Mouse (Mus musculus) midbrain, embryonic 10.5 days (tissue): ENCODE measurements around the gene Cdkal1. TPM values are rescaled to one million over a fixed set of nuclear protein-coding genes. Genes with fewer than 3 reads are reported as not detected.

Experiments
- DNase-seq: peaks from one replicate; pipeline ENCODE4 v3.0.0-alpha.2; 2017; ENCODE audit warnings: low spot score
- H3K27ac ChIP-seq: fragments of 300-500 bp; sonication (generic); replicated peaks from 2 replicates; pipeline ENCODE4 v1.5.1; 2016; ENCODE audit warnings: mild to moderate bottlenecking
- H3K27me3 ChIP-seq: fragments of 300-500 bp; sonication (generic); 2 replicates; pipeline ENCODE4 v1.6.1; 2016; ENCODE audit warnings: low read depth, mild to moderate bottlenecking; ENCODE audit not compliant: poor library complexity, severe bottlenecking
- H3K36me3 ChIP-seq: fragments of 300-500 bp; sonication (generic); 2 replicates; pipeline ENCODE4 v1.6.1; 2016; ENCODE audit warnings: mild to moderate bottlenecking, moderate library complexity
- H3K4me1 ChIP-seq: fragments of 300-500 bp; sonication (generic); 2 replicates; pipeline ENCODE4 v1.6.1; 2016
- H3K4me3 ChIP-seq: fragments of 300-500 bp; sonication (generic); 2 replicates; pipeline ENCODE4 v1.5.1; 2016; ENCODE audit warnings: mild to moderate bottlenecking, moderate library complexity
- H3K9me3 ChIP-seq: fragments of 300-500 bp; sonication (generic); replicated peaks from 2 replicates; pipeline ENCODE4 v1.6.1; 2016; ENCODE audit warnings: mild to moderate bottlenecking
- WGBS: fragments of 180-500 bp; shearing (Covaris S2); methylation state at CpG from one replicate; pipeline ENCODE4 v1.1.7; 2016; 5-methylcytosine and 5-hydroxymethylcytosine counted together
- polyA plus RNA-seq: library from polyadenylated mRNA; unstranded; fragments of >200 nt; fragmentation: Nextera tagmentation; extraction: Ambion mirVana; gene quantifications from 2 replicates; pipeline ENCODE4 v1.2.1, GENCODE M21; 2016

Cdkal1 gene
- polyA plus RNA-seq, 1 experiment from 2014 or later: 32.7 TPM

DNA sequence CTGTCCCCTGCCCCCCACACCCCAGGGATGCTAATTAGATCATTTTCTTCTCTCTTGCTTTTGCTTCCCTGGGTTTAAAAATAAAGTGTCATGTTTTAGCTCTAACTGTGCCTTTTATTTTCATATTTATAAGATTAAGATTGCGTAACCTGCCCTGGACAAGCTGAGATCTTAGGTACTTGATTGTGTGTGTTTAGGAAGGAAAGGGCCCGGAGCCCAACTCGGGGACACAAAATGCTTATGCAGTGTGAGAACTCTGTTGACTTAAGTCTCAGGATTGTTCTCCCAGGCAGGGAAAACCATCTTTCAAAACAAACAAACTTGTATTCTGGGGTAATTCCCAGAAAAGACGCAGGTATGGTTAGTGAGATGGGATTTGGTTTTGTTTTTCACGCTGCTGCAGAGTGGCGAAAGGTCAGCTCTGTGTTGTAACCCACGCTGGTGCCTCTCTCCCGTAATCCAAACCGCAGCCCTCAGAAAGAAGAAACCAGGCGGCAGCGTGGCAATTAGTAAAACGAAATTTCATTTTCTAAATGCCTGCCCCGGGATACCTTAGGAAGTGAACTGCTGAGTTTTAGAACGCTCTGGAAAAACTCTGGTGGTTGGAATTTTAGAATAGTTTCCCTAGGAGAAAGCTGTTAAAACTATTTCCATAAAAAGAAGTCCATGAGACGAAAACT is 690.5 kb downstream of the Cdkal1 start:
- H3K4me1 ChIP-seq: peaks cover 13% of the 10 kb centered on the region
- H3K27ac ChIP-seq: no peak overlapping the region
- H3K9me3 ChIP-seq: no peaks in the 10 kb centered on the region
- no peaks in the 10 kb centered on the region for H3K36me3 ChIP-seq
- WGBS: 58% methylated on average over 15 of the region's 15 CpGs
- H3K4me3 ChIP-seq: no peak overlapping the region
- no peak for DNase-seq
- no peaks in the 10 kb centered on the region for H3K27me3 ChIP-seq

DNA sequence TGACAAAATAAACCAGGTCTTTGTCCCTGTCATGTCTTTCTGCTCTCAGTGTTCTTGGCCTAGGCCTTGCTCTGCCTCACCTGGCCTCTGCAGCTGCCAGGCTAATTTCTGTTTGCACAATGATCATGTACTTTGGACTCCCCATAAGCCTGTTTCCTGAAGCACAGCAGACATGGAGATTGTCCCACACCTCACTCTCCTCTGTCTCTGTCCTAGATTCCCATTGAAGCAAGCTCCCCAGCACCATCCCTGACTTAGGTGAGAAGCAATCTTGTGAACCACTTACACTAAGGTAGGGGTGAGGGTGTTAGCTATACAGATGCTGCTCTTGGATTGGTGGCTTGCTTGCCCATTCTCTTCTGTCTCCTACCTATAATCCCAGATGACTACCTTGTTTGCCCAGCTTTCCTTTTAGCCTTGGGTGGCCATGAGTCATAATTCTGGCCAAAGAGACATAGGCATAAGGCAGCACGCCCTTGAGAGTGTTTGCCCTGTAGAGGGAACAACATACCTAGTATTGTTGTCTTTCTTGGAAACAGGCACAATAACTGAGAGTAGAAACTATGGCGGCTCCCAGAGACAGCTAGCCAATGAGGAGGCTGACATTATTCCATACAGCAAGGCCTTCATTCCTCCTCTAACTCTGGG is 692.5 kb downstream of the Cdkal1 start:
- H3K27me3 ChIP-seq: no peaks in the 10 kb centered on the region
- no peaks in the 10 kb centered on the region for H3K36me3 ChIP-seq
- H3K9me3 ChIP-seq: no peaks in the 10 kb centered on the region
- H3K4me3 ChIP-seq: no peak overlapping the region
- H3K4me1 ChIP-seq: peaks cover 13% of the 10 kb centered on the region
- WGBS: 94% methylated on average over 2 of the region's 2 CpGs
- DNase-seq: no peak
- no peak overlapping the region for H3K27ac ChIP-seq

DNA sequence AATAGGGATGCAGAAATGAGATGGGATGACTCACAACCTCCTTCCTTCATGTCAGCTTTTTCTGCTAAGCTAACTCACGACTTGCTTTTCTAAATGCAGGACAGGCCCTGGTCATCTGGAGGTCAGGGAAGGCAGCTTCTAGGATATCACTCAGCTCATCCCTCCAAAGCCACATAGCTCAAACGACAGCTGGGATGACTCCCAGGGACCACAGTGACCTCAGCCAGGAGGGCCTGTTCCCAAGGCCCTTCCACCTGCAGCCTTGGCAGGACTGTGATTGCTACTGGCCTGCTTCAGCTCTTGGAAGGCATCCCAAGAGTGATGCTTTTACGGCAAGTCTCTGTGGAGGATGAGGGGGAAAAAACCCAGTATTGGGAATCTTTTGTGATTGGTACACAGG is 693.0 kb downstream of the Cdkal1 start:
- Histone ChIP-seq H3K27me3 (no peaks in the 10 kb centered on the region), H3K4me3 (no peak overlapping the region), H3K4me1 (peaks cover 13% of the 10 kb centered on the region), H3K27ac (0 out of 2 replicates have a peak overlapping the region, but pooled peaks have one; percentile 9), H3K9me3 (no peaks in the 10 kb centered on the region), H3K36me3 (no peaks in the 10 kb centered on the region)
- no peak for DNase-seq
- 67% methylated on average over 3 of the region's 3 CpGs for WGBS

DNA sequence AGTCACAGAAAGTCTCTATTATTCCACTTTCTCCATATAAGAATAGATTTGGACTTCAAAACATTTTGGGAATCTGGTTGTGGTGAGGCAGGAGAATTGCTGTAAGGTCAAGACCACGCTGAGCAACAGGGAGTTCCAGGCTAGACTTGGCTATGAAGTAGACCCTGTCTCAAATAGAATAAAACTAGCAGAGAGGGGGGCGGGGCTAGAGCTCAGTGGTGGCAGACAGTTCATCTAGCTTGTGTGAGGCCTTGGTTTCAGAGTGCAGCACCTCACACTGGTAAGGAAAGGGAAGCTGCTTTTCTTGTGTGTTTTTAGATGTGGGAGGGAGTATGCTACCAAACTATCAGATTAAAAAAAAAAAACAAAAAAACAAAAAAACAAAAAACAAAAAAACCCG is 694.0 kb downstream of the Cdkal1 start:
- 89% methylated on average over 3 of the region's 3 CpGs for WGBS
- DNase-seq: no peak

DNA sequence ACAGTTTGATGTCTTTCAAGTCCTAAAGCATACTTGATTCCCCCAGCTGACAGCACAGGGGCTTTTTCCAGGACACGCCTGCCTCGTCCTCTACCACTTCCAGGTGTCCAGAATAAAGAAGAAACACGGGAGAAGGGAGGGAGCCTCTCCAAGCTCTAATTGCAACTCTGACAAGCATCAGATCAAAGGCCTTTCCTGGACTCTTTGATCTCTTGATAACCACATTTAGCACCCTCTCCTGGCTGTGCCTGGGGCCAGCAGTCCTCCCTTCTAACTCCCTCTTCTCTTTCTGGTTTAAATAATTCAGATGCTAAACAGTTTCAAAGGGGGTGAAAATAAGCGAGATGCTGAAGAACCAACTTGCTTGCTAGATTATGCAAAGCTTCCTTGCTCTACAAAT is 698.8 kb downstream of the Cdkal1 start:
- no peaks in the 10 kb centered on the region for H3K36me3 ChIP-seq
- DNase-seq: no peak
- H3K4me3 ChIP-seq: no peak overlapping the region
- no peaks in the 10 kb centered on the region for H3K9me3 ChIP-seq
- 0 out of 2 replicates have a peak overlapping the region, but pooled peaks have one; percentile 33 for H3K27ac ChIP-seq
- H3K27me3 ChIP-seq: no peaks in the 10 kb centered on the region
- peaks cover 10% of the 10 kb centered on the region for H3K4me1 ChIP-seq
- WGBS: 15% methylated on average over 4 of the region's 4 CpGs

More for the DNA sequence above, 694.0 kb downstream of the Cdkal1 start:
- Histone ChIP-seq H3K9me3 (no peaks in the 10 kb centered on the region), H3K4me1 (peaks cover 22% of the 10 kb centered on the region), H3K36me3 (no peaks in the 10 kb centered on the region), H3K27me3 (no peaks in the 10 kb centered on the region), H3K4me3 (no peak overlapping the region), H3K27ac (no peak overlapping the region)

DNA sequence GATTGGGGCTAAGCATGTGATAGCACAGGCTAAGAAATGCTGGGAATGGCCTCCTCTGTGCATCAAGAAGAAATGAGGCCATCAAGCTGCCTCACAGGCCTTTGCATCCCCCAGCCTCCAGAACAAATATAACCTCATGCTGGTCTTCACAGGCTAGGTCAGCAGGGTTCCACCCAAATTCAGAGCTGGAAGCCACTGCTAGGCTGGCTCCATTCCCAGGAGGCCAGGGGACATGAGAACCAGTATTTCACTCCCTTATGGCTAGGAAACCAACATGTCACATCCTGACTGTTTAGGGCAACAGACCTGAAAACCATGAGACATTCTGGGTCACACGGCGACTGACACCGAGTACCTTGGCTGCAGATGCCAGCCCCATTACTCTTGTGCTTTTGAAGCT is 700.2 kb downstream of the Cdkal1 start:
- Histone ChIP-seq H3K9me3 (no peaks in the 10 kb centered on the region), H3K4me1 (peaks cover 10% of the 10 kb centered on the region), H3K36me3 (no peaks in the 10 kb centered on the region), H3K27me3 (no peaks in the 10 kb centered on the region), H3K4me3 (no peak overlapping the region), H3K27ac (no peak overlapping the region)
- no peak for DNase-seq
- WGBS: 85% methylated on average over 3 of the region's 3 CpGs

DNA sequence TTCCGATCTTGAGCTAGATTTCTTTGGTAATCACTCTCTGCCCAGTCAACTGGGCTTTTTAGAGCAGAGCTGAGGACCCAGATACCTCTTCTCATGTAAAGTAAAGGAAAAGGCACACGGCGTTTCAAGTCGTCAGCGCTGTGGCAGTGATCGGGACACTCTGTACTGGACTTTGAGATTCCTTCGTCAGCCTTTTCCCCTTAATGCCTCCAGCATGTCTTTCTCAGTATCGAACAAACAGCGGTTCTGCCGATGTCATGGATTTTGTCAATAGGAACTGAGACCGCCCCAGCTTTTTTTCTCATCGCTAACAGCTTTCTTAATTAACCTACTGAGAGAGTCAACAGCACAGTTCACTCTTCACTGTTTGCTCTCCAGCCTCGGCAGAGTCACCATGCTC is 705.4 kb downstream of the Cdkal1 start:
- no peaks in the 10 kb centered on the region for H3K36me3 ChIP-seq
- 82% methylated on average over 13 of the region's 13 CpGs for WGBS
- no peak overlapping the region for H3K4me3 ChIP-seq
- H3K4me1 ChIP-seq: no peaks in the 10 kb centered on the region
- no peaks in the 10 kb centered on the region for H3K27me3 ChIP-seq
- no peaks in the 10 kb centered on the region for H3K9me3 ChIP-seq
- DNase-seq: no peak
- H3K27ac ChIP-seq: no peak overlapping the region

DNA sequence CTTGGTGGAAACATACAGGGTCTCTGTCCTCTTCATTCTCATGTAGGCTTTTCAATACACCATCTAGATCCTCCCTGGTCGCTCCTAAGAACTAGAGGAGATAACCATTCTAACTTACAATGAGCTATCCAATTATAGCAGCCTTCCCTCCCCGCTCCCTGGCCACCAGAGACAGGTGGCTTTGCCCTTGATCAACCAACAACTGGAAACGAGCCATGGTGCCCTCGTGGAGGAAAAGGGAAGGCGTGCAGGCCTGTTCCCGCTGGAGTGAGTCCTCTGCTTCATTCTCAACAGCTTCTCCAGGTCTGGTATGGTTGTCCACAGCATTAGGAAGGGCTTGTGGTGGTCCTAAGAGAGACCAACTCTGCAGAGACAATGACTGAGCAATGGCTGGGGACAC is 706.1 kb downstream of the Cdkal1 start:
- 90% methylated on average over 6 of the region's 6 CpGs for WGBS
- no peaks in the 10 kb centered on the region for H3K27me3 ChIP-seq
- H3K9me3 ChIP-seq: no peaks in the 10 kb centered on the region

DNA sequence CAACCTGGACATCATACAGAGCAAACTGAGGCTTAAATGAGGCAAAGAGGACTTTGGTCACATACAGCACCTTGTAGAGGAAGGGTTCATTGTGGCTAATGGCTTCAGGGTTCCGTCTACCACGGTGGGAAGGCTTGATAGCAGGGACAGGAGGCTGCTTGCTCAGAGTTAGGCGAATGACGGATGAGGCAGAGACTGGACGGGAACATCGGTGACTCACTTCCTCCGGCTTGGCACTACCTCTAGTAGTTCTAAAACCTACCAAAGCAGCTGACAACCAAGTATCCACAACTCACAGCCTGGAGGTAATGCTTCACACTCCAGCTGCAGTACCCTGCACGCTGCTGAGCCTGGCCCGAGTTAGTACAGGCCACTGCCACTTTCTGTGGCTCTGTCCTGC is 706.9 kb downstream of the Cdkal1 start:
- H3K4me1 ChIP-seq: no peaks in the 10 kb centered on the region
- 89% methylated on average over 9 of the region's 9 CpGs for WGBS
- no peak overlapping the region for H3K4me3 ChIP-seq
- H3K27ac ChIP-seq: no peak overlapping the region
- H3K27me3 ChIP-seq: no peaks in the 10 kb centered on the region
- H3K36me3 ChIP-seq: no peaks in the 10 kb centered on the region
- no peak for DNase-seq
- no peaks in the 10 kb centered on the region for H3K9me3 ChIP-seq

More for the DNA sequence above, 706.1 kb downstream of the Cdkal1 start:
- DNase-seq: no peak
- Histone ChIP-seq H3K4me1 (no peaks in the 10 kb centered on the region), H3K36me3 (no peaks in the 10 kb centered on the region), H3K27ac (no peak overlapping the region), H3K4me3 (no peak overlapping the region)

Other genes with a start within 250 kb of the Cdkal1 start
- gene E2f3, start 130.4 kb upstream of the Cdkal1 start, polyA plus RNA-seq: 18.4 and 20.4 TPM in 2 replicates